Mouse (Mus musculus): ENCODE results near the gene Timm13.
A peak's percentile ranks its signal among the peaks of the same experiment; 100 is the strongest.

The Timm13 gene

DNA sequence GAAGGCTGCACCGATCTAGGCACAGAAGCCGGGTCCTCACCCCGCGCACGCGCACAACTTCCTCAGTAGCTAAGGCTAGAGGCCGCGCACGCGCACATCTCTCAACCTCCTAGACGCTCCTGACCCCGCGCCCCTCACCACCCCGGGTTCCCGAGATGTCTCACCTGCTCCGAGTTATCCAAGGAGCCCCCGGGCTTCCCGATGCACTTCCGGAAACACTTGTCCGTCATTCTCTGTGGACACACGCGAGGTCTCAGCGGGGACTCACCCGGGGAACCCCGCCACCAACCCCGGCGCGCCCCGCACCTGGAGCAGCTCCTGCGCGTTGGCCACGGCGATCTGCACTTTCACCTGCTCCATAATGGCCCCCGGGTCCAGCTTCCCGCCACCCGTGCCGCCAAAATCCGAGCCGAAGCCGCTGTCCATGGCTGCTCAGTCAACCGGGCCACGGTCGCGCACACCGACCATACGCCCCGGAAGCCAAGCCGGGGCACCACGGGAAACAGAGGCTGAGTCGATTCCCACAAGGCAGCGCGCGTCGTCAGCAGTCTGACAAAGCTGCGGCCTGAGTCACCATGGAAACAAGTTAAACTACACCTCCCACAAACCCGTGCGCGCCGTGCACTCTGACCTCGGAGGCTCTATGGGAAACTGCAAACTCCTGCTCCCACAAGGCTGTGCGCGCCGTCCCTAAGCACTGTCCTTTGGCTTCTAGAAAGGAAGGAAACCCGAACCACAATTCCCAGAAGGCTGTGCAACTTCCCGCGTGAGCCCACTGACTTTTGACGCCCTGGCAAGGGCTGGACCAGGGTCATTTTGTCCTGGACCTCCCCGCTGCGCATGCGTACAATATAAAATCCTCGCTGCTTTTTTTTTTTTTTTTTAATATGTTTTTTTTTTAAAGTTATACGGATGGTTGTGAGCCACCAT lies at the start of gene Timm13:
Gene Timm13, minus strand, starts transcription at position 652 of the 930 bp plus-strand sequence.
- DNase-seq, result peak; percentile 100

GRCm38 (mm10) chr10:80950314-80950713 lies 49.5 kb upstream of the Timm13 start:
- DNase-seq, result no peak

DNA sequence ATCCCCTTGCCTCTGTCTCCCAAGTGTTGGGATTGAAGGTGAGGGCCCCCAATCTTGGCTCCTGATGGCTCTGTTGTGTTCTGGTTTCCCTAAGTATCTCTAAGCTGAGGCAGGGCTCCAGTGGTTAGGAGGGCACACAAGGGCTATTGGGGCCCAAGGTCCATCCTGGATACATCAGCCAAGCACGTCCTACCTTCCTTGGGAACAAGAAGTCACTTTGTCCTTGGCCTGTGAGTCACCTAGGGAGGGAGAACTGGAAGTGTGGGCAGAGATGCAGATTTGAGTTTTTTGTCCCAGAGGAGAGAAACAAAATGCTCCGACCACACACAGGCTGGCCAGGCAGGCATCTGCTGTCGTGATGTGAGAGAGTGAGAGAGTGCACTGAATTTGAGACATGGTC lies 48.3 kb upstream of the Timm13 start:
- no peak for DNase-seq

GRCm38 (mm10) chr10:80948570-80948969 lies 47.8 kb upstream of the Timm13 start:
- peak; percentile 81 for DNase-seq

DNA sequence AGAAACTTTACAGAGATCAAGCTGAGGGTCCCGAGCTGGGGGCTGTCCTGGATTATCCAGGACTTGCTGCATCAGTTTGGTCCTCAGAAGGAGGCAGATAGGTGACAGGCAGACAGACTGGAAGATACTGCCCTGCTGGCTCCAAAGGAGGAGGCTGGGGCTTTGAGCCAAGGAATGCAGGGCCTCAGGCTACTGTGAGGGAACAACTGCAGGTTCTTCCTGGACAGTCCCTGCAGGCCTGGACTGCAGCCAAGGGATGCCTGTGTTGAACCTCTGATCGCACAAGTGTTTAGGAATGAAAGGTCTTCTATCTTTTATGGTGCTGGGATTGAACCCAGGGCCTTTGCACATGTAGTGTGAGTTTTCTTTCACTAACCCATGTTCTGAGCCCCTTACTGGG lies 47.0 kb upstream of the Timm13 start:
- peak; percentile 52 for DNase-seq

GRCm38 (mm10) chr10:80946684-80947437 lies 46.1 kb upstream of the Timm13 start:
- no peak for DNase-seq

DNA sequence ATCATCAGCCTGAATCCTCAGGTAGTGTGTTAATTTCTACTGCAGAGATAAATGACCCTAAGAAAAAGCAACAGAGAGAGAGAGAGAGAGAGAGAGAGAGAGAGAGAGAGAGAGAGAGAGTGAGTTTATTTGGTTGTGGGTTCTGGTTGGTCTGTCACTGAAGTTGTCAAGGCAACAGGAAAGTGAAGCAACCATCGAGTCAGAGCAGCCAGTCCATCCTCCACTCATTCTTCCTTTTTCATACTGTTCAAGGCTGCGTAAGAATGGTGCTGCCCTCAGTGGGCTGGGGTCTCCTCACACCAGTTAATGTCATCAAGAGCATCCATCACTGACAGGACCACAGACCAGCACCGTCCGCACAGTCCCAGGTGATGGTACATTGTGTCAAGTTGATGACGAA lies 43.5 kb upstream of the Timm13 start:
- DNase-seq, result no peak

GRCm38 (mm10) chr10:80943701-80944100 lies 42.9 kb upstream of the Timm13 start:
- DNase-seq, result no peak

GRCm38 (mm10) chr10:80942919-80943318 lies 42.1 kb upstream of the Timm13 start:
- no peak for DNase-seq

DNA sequence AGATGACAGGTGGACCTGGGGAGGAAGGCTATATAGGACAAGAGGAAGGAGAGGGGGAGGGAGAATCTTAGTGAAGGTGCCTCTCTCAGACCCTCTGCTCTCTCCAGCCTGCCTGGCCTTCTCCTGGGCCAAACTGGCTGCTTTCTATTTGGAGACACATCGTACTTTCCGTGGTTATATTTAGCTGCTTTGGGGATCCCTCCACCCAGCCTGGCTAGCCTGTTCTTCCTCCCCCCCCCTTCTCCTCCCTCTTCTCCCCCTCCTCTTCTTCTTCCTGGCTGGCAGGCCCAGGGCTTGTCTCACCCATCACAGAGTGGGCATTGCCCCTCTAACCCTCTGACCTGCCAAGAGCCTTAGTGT lies 40.2 kb upstream of the Timm13 start:
- DNase-seq, result no peak

GRCm38 (mm10) chr10:80940320-80940987 lies 39.7 kb upstream of the Timm13 start:
- peak; percentile 83 for DNase-seq

DNA sequence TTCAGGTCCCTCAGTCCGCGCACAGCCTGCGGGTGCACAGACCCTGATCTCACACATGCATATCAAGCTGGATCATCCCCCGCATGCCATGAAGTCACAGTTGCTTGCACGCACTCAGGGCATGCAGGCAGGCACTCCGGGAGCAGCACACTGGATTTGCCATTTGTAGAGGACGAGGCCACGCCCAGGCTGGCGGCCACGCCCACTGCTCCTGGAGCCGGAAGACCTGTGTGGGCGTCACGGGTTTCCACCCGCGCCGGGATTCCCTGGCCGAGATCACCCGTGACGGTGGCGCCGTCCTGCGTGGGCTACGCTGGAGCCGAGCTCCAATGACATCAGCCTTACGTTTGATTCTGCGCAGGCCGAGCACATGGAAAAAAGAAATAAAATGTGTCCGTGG lies 38.9 kb upstream of the Timm13 start:
- DNase-seq, result peak; percentile 91

- DNase-seq, result peak; percentile 59
Measured at GRCm38 (mm10) chr10:80938831-80939550, 38.2 kb upstream of the Timm13 start.

DNA sequence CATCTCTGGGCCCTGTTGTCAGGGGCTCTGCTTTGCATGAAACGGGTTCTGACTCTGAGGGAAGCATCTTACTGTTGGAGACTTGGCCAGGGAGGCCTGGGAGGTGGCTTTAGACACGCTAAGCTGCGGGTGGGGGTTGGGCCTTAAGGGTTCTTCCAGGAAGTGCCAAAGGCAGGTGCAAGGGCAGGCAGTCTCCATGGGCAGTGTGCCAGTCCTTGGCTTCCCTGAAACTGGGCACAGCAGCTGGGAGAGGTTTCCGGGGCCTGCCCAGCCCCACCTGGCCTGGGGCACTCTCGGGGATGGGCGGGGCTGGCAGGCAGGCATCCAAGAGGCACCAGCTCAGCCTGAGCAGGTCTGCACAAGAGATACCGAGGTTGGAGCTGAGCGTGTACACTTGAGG lies 36.9 kb upstream of the Timm13 start:
- peak; percentile 62 for DNase-seq

GRCm38 (mm10) chr10:80936810-80937164 lies 36.0 kb upstream of the Timm13 start:
- DNase-seq, result no peak

- DNase-seq, result peak; percentile 88
Measured at GRCm38 (mm10) chr10:80936135-80936809, 35.5 kb upstream of the Timm13 start.

GRCm38 (mm10) chr10:80935698-80936097 lies 34.9 kb upstream of the Timm13 start:
- peak; percentile 57 for DNase-seq

DNA sequence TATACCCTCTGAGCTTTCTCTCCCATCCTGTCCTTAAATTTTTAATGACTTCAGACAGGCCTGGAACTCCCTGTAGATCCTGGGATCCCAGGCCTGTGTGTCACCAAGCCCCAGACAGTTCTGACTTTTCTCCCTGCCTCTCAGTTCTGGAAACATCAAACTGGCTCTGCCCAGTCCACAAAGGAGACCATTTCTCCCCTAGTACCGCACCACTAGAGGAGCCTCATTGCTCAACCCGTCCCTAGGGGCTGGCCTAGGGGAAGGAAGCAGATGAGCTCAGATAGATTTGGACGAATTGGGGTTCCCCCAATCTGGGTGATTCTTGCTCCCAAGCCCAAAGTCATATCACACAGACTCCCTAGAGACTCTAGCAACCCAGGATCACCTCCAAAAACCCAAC lies 34.5 kb upstream of the Timm13 start:
- peak; percentile 14 for DNase-seq

- DNase-seq, result peak; percentile 9
Measured at GRCm38 (mm10) chr10:80934136-80934985, 33.6 kb upstream of the Timm13 start.

DNA sequence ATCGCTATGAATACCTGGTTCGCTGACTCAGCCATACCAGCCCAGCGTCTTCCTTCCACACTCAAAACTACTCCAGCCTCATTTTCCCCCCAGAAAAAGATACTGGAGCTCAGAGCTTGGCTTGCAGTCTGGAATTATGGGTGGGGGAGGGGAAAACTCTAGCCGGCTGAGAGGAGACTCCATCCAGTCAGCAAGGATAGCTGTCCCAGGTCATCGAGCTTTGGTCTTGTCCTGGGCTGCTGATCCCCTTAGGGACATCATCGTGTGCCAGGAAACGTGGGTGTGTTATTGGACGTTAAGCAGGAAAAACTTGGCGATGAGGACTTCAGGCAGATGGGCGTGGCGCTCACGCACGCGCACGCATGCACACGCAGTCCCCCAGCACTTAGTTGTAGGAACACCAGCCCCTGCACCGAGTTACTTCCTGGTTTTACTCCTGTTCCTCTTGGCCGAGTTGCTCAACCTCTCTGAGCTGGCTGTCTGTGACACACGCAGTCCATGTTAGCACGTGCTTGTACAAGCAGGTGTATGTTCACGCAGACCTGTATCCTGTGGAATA lies 32.7 kb upstream of the Timm13 start:
- peak; percentile 49 for DNase-seq

Measured in retina, postnatal 1 day (tissue).